Mouse (Mus musculus): ENCODE data around the gene Rbak. TPM values are rescaled to one million over a fixed set of nuclear protein-coding genes. Genes with fewer than 3 reads are reported as not detected.

Gene Rbak
- polyA plus RNA-seq (2017; shearing (Covaris generic)), result 8.1 TPM

GRCm38 (mm10) chr5:143180255-143181076 lies at the start of gene Rbak, which contains the start of gene Spdye4b:
Gene Rbak, minus strand, starts transcription at chr5:143180775.
Gene Spdye4b, plus strand, starts transcription at chr5:143181017.

GRCm38 (mm10) chr5:143226790-143227189 lies 46.2 kb upstream of the Rbak start, which contains the start of gene Spdye4a:
Gene Spdye4a, minus strand, starts transcription at chr5:143226890.

GRCm38 (mm10) chr5:143147481-143147880 lies 33.1 kb downstream of the Rbak start, which contains the start of gene Olfr718-ps1:
Gene Olfr718-ps1, minus strand, starts transcription at chr5:143147581.

Other genes starting within 250 kb of the Rbak start
- 0.37 TPM for gene Fscn1, start 220.4 kb downstream of the Rbak start, polyA plus RNA-seq (2017; shearing (Covaris generic))
- gene Rnf216, start 67.8 kb downstream of the Rbak start, polyA plus RNA-seq (2017; shearing (Covaris generic)), result 47.3 TPM
- not detected for gene Olfr718-ps1, start 33.2 kb downstream of the Rbak start, polyA plus RNA-seq (2017; shearing (Covaris generic))
- gene Spdye4b, start 242 bp upstream of the Rbak start, polyA plus RNA-seq (2017; shearing (Covaris generic)), result not detected
- gene Spdye4a, start 46.1 kb upstream of the Rbak start, polyA plus RNA-seq (2017; shearing (Covaris generic)), result not detected
- gene Zfp12, start 54.4 kb upstream of the Rbak start, polyA plus RNA-seq (2017; shearing (Covaris generic)), result 16.7 TPM
- 1.7 TPM for gene Zfp316, start 89.2 kb upstream of the Rbak start, polyA plus RNA-seq (2017; shearing (Covaris generic))
- gene Zfp853, start 112.8 kb upstream of the Rbak start, polyA plus RNA-seq (2017; shearing (Covaris generic)), result not detected
- 41.4 TPM for gene E130309D02Rik, start 134.6 kb upstream of the Rbak start, polyA plus RNA-seq (2017; shearing (Covaris generic))
- 53.2 TPM for gene Zdhhc4, start 148.5 kb upstream of the Rbak start, polyA plus RNA-seq (2017; shearing (Covaris generic))
- gene Grid2ip, start 176.6 kb upstream of the Rbak start, polyA plus RNA-seq (2017; shearing (Covaris generic)), result not detected
- gene Kdelr2, start 223.1 kb upstream of the Rbak start, polyA plus RNA-seq (2017; shearing (Covaris generic)), result 28.6 TPM